Mouse (Mus musculus) heart, postnatal 0 days (tissue): ENCODE results near the gene Hoxd4.

Experiments
- CTCF ChIP-seq: IDR thresholded peaks from 2 replicates; pipeline ENCODE4 v1.5.1; 2016; ENCODE audit warnings: antibody characterized with exemption, control low read depth, low read depth
- EP300 ChIP-seq: IDR thresholded peaks from 2 replicates; pipeline ENCODE4 v1.6.1; 2016; ENCODE audit warnings: antibody characterized with exemption, low read depth

- no peak for TF ChIP-seq CTCF
- no peak for TF ChIP-seq EP300
These were observed 36.7 kb upstream of the Hoxd4 start, which contains the start of gene Hoxd12 for GRCm38 (mm10) chr2:74674881-74675665.
